In genomic region chr2:11542640-11543039, GRCm38 (mm10) we compare ENCODE assay signal across 8 mouse cellular contexts. TPM values are rescaled to one million over a fixed set of nuclear protein-coding genes. Genes with fewer than 3 reads are reported as not detected.
DNase-seq lines count a peak whose midpoint lies in the region; ATAC-seq and TF ChIP-seq lines count a peak whose summit lies in the region.
"Had no signal": no experiment of that assay in that cellular context is flagged by ENCODE, and none has a peak within 500 bp of the region (broad histone marks: within the 10 kb centered on the region; RNA-seq: fewer than 3 reads in every experiment).

No protein-coding gene starts in this region.

- peak; percentile 75 for TF ChIP-seq CTCF in cerebellum, adult 2 months (IDR thresholded peaks at IDR 0.05; ENCODE audit: borderline replicate concordance, insufficient read depth, low read depth, low read length)
- peak; percentile 85 for TF ChIP-seq CTCF in left cerebral cortex, adult 2 months (IDR thresholded peaks at IDR 0.05)

- H3K27me3 ChIP-seq in cerebellum, adult 2 months (ENCODE audit: control insufficient read depth, insufficient read depth, low read length), result no peaks in the 10 kb centered on the region
- no peaks in the 10 kb centered on the region for H3K27me3 ChIP-seq in hindbrain, embryonic 16.5 days (replicated peaks; ENCODE audit: control insufficient read depth, insufficient read depth, low read length)
- H3K27me3 ChIP-seq in midbrain, embryonic 11.5 days (ENCODE audit: control insufficient read depth, insufficient read depth, low read length), result no peaks in the 10 kb centered on the region

- H3K27ac ChIP-seq in cerebellum, adult 2 months (ENCODE audit: insufficient read depth, low read length), result no peak overlapping the region
- no peak overlapping the region for H3K27ac ChIP-seq in hindbrain, embryonic 16.5 days (ENCODE audit: low read depth, low read length)
- H3K27ac ChIP-seq in left cerebral cortex, adult 2 months, result no peak overlapping the region
- H3K27ac ChIP-seq in midbrain, embryonic 11.5 days (ENCODE audit: low read depth, low read length), result no peak overlapping the region
- H3K27ac ChIP-seq: macrophage had no signal

- H3K36me3 ChIP-seq in hindbrain, embryonic 16.5 days (ENCODE audit: control insufficient read depth, insufficient read depth, low read length), result no peaks in the 10 kb centered on the region
- no peaks in the 10 kb centered on the region for H3K36me3 ChIP-seq in midbrain, embryonic 11.5 days (ENCODE audit: control insufficient read depth, insufficient read depth, low read length)

- no peaks in the 10 kb centered on the region for H3K9me3 ChIP-seq in hindbrain, embryonic 16.5 days (ENCODE audit: control insufficient read depth, low read length)
- no peaks in the 10 kb centered on the region for H3K9me3 ChIP-seq in midbrain, embryonic 11.5 days (ENCODE audit: control insufficient read depth, low read length)

- H3K4me3 ChIP-seq in cerebellum, adult 2 months (replicated peaks; ENCODE audit: insufficient read depth, low read depth, low read length), result no peak overlapping the region
- no peak overlapping the region for H3K4me3 ChIP-seq in hindbrain, embryonic 16.5 days (ENCODE audit: low read length)
- H3K4me3 ChIP-seq in left cerebral cortex, adult 2 months, result no peak overlapping the region
- no peak overlapping the region for H3K4me3 ChIP-seq in midbrain, embryonic 11.5 days (ENCODE audit: low read depth, low read length)

- 87% methylated on average over 1 of the region's 1 CpGs for WGBS in cerebellum, adult 2 months
- WGBS in hindbrain, embryonic 16.5 days, result 88% methylated on average over 1 of the region's 1 CpGs
- WGBS in midbrain, embryonic 11.5 days, result 90% methylated on average over 1 of the region's 1 CpGs

- peak; percentile 20 for DNase-seq in T-cell, adult 2 months (ENCODE audit: low spot score)
- peak; percentile 62 to 67 for DNase-seq in cerebellum, adult 2 months
- peak; percentile 69 to 73 for DNase-seq in left cerebral cortex, adult 2 months (ENCODE audit: extremely low spot score in 1 of 2, low spot score in 2 of 2)
- DNase-seq in midbrain, embryonic 11.5 days (ENCODE audit: low spot score, missing footprints), result peak; percentile 88
- DNase-seq in skeletal muscle tissue, adult 2 months (ENCODE audit: low read depth, low spot score), result peak; percentile 73

- intact Hi-C loops in left cerebral cortex, adult 2 months (cut with DNase I), result loop anchor here (1.0 to 10.0 kb wide), 3 partner anchors 40 to 428 kb away; no protein-coding TSS in a partner anchor

- no peak overlapping the region for H3K4me2 ChIP-seq in hindbrain, embryonic 16.5 days (ENCODE audit: low read length)
- H3K4me2 ChIP-seq in midbrain, embryonic 11.5 days, result no peak overlapping the region

- peak; percentile 95 for ATAC-seq in frontal cortex, adult (ENCODE audit: low TSS enrichment)
- peak; percentile 82 for ATAC-seq in hindbrain, embryonic 16.5 days
- peak; percentile 68 for ATAC-seq in midbrain, embryonic 11.5 days (ENCODE audit: low FRiP score)

- H3K4me1 ChIP-seq in cerebellum, adult 2 months (ENCODE audit: control insufficient read depth, insufficient read depth, low read length), result no peaks in the 10 kb centered on the region
- H3K4me1 ChIP-seq in hindbrain, embryonic 16.5 days (ENCODE audit: control insufficient read depth, insufficient read depth, low read depth, low read length), result no peaks in the 10 kb centered on the region
- no peaks in the 10 kb centered on the region for H3K4me1 ChIP-seq in midbrain, embryonic 11.5 days (ENCODE audit: control insufficient read depth, insufficient read depth, low read length)

- H3K9ac ChIP-seq in hindbrain, embryonic 16.5 days (ENCODE audit: low read depth, low read length), result no peak overlapping the region
- H3K9ac ChIP-seq in midbrain, embryonic 11.5 days (ENCODE audit: low read length), result no peak overlapping the region

- no peak for TF ChIP-seq POLR2A in cerebellum, adult 2 months (IDR thresholded peaks at IDR 0.05; ENCODE audit: borderline replicate concordance, insufficient read depth, low read length)

RNA-seq across cellular contexts. Expression of gene Pfkfb3, which starts 11.2 kb away (rescaled TPM):
- 33.8 and 38.2 TPM in 2 replicates for polyA plus RNA-seq in cerebellum, adult 2 months (2012; rRNA removed)
- 28.5 and 33.9 TPM in 2 replicates for polyA plus RNA-seq in hindbrain, embryonic 16.5 days (2015; fragmentation: Nextera tagmentation; extraction: Ambion mirVana)
- 10 to 100 TPM; 33.8 to 47.2 TPM for total RNA-seq in left cerebral cortex, adult 2 months (2021)
- polyA plus RNA-seq in midbrain, embryonic 11.5 days (2014; fragmentation: Nextera tagmentation; extraction: Ambion mirVana), result 13.8 TPM in 2 replicates

Comparison
In these comparisons a context has a peak if more than half of its experiments do, and no peak if none do; other contexts are left out.
1. DNase-seq: peak in every context shown above with its lines; median percentile 88 in midbrain, embryonic 11.5 days; 73 in skeletal muscle tissue, adult 2 months; 71 in left cerebral cortex, adult 2 months; 64 in cerebellum, adult 2 months; 20 in T-cell, adult 2 months.